Mouse (Mus musculus) midbrain, postnatal 0 days (tissue): ENCODE data around the gene Atp8b5. TPM values are rescaled to one million over a fixed set of nuclear protein-coding genes. Genes with fewer than 3 reads are reported as not detected.

Experiments
- ATAC-seq: fragments of 200-750 bp; cut with Nextera tagmentation; 2 replicates; pipeline ENCODE4 v1.8.0; 2017; ENCODE audit warnings: moderate number of reproducible peaks, mild to moderate bottlenecking, moderate TSS enrichment, moderate library complexity; ENCODE audit not compliant: low FRiP score
- DNase-seq: peaks from one replicate; pipeline ENCODE4 v3.0.0-alpha.2; 2015; ENCODE audit warnings: low spot score
- H3K27ac ChIP-seq: fragments of 300-500 bp; sonication (generic); 2 replicates; pipeline ENCODE4 v1.5.1; 2014; ENCODE audit warnings: low read depth, mild to moderate bottlenecking, low read length, mixed read lengths
- H3K27me3 ChIP-seq: fragments of 300-500 bp; sonication (generic); 2 replicates; pipeline ENCODE4 v1.6.1; 2014; ENCODE audit warnings: low read length, control low read depth, mixed read lengths; ENCODE audit not compliant: insufficient read depth
- H3K36me3 ChIP-seq: fragments of 300-500 bp; sonication (generic); 2 replicates; pipeline ENCODE4 v1.6.1; 2014; ENCODE audit warnings: low read length, control low read depth, mixed read lengths; ENCODE audit not compliant: insufficient read depth
- H3K4me1 ChIP-seq: fragments of 300-500 bp; sonication (generic); 2 replicates; pipeline ENCODE4 v1.6.1; 2014; ENCODE audit warnings: mild to moderate bottlenecking, control low read depth, antibody characterized with exemption, low read length, mixed read lengths; ENCODE audit not compliant: insufficient read depth
- H3K4me2 ChIP-seq: fragments of 300-500 bp; sonication (generic); 2 replicates; pipeline ENCODE4 v1.6.1; 2014; ENCODE audit warnings: low read depth, mild to moderate bottlenecking, low read length, mixed read lengths; ENCODE audit not compliant: poor library complexity, severe bottlenecking
- H3K4me3 ChIP-seq: fragments of 300-500 bp; sonication (generic); 2 replicates; pipeline ENCODE4 v1.5.1; 2014; ENCODE audit warnings: low read depth, mild to moderate bottlenecking, low read length, moderate library complexity
- H3K9ac ChIP-seq: fragments of 300-500 bp; sonication (generic); replicated peaks from 2 replicates; pipeline ENCODE4 v1.6.1; 2014; ENCODE audit warnings: mild to moderate bottlenecking, low read length, moderate library complexity, mixed read lengths; ENCODE audit not compliant: poor library complexity, severe bottlenecking
- H3K9me3 ChIP-seq: fragments of 300-500 bp; sonication (generic); 2 replicates; pipeline ENCODE4 v1.6.1; 2016; ENCODE audit warnings: low read length, control low read depth
- CTCF ChIP-seq: IDR thresholded peaks from 2 replicates; pipeline ENCODE4 v1.5.1; 2016; ENCODE audit warnings: antibody characterized with exemption, mild to moderate bottlenecking
- WGBS: fragments of 180-500 bp; shearing (Covaris S2); extraction: QIAGEN DNeasy Blood & Tissue Kit; methylation state at CpG from one replicate; pipeline ENCODE4 v1.1.7; 2014; 5-methylcytosine and 5-hydroxymethylcytosine counted together
- polyA plus RNA-seq: library from polyadenylated mRNA; unstranded; fragments of >200 nt; fragmentation: Nextera tagmentation; extraction: Ambion mirVana; gene quantifications from 2 replicates; pipeline ENCODE4 v1.2.1, GENCODE M21; 2015
- total RNA-seq: library from RNA; depleted of rRNA; stranded (reverse); fragments of >200 nt; gene quantifications from 2 replicates; pipeline ENCODE4 v1.2.3, GENCODE M21; 2014

Gene Atp8b5
- total and polyA plus RNA-seq, 2 experiments from 2014 or later = 0.44 to 0.54 TPM

- H3K9ac ChIP-seq = no peak overlapping the region
- no peaks in the 10 kb centered on the region for H3K9me3 ChIP-seq
- no peak overlapping the region for H3K27ac ChIP-seq
- H3K4me1 ChIP-seq = peaks cover 19% of the 10 kb centered on the region; the same call in 1 of the 2 replicates
- H3K27me3 ChIP-seq = no peaks in the 10 kb centered on the region
- no peak overlapping the region for H3K4me2 ChIP-seq
- no peak overlapping the region for H3K4me3 ChIP-seq
- no peak for ATAC-seq
- no peak for TF ChIP-seq CTCF
- H3K36me3 ChIP-seq = 0 out of 2 replicates have a peak, but pooled peaks cover 7% of the 10 kb centered on the region
- WGBS = 82% methylated on average over 10 of the region's 10 CpGs
- no peak for DNase-seq
Measured at GRCm38 (mm10) chr4:43401486-43401885, 134.5 kb downstream of the Atp8b5 start.

GRCm38 (mm10) chr4:43402212-43402611 lies 135.3 kb downstream of the Atp8b5 start:
- H3K4me2 ChIP-seq = no peak overlapping the region
- WGBS = 84% methylated on average over 9 of the region's 9 CpGs
- H3K9ac ChIP-seq = no peak overlapping the region
- 0 out of 2 replicates have a peak, but pooled peaks cover 7% of the 10 kb centered on the region for H3K36me3 ChIP-seq
- H3K27me3 ChIP-seq = no peaks in the 10 kb centered on the region
- DNase-seq = no peak
- H3K9me3 ChIP-seq = no peaks in the 10 kb centered on the region
- no peak overlapping the region for H3K4me3 ChIP-seq
- H3K4me1 ChIP-seq = peaks cover 21% of the 10 kb centered on the region; the same call in 1 of the 2 replicates
- no peak for ATAC-seq
- H3K27ac ChIP-seq = no peak overlapping the region
- no peak for TF ChIP-seq CTCF

- no peak for TF ChIP-seq CTCF
- no peak overlapping the region for H3K4me3 ChIP-seq
- H3K4me2 ChIP-seq = no peak overlapping the region
- WGBS = 92% methylated on average over 10 of the region's 10 CpGs
- H3K4me1 ChIP-seq = peaks cover 29% of the 10 kb centered on the region
- no peaks in the 10 kb centered on the region for H3K9me3 ChIP-seq
- no peaks in the 10 kb centered on the region for H3K27me3 ChIP-seq
- 0 out of 2 replicates have a peak, but pooled peaks cover 7% of the 10 kb centered on the region for H3K36me3 ChIP-seq
- DNase-seq = no peak
- H3K9ac ChIP-seq = no peak overlapping the region
- no peak overlapping the region for H3K27ac ChIP-seq
- ATAC-seq = no peak
Measured at GRCm38 (mm10) chr4:43404697-43405096, 137.7 kb downstream of the Atp8b5 start.

DNA sequence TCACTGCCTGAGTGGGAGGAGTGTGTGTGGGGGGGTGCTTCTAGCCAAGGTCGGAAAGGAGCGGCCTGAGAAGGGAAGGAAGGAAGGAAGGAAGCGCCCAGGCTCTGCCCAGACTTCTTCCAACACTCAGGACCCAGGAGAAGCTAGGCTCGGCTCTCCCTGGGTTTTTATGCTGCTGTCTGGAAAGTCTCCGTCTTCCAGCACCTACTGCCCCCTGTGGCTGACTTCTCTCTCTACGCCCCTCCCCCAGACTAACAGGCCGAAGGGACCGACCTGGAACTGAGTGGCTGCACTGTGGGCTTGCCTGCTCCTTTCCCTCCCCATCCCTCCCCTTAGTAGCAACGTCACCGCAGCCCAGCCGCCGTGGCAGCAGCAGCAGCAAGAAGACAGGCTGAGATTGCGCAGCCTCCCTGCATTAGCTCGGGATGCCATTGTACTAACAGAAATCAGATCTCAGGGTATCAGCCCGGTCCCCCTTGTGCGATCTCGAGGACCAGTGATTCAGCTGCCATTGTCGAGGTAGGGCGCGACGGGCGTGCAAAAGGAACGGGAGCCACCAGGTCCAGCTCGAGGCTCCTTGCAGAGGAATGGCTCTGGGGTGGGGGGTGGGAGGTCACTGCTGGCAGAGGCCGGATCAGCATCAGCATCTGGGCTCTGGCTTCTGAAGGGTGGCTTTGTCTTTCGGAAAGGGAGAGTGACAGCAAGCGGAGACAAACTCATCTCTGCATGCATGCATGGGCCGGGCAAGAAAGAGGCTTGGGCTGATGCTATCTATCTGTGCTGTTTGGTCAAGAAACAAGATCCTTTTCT lies 139.4 kb downstream of the Atp8b5 start:
- H3K9ac ChIP-seq = peak overlapping the region; percentile 95
- ATAC-seq = peak; percentile 96
- peak overlapping the region; percentile 72 for H3K4me2 ChIP-seq
- H3K36me3 ChIP-seq = 0 out of 2 replicates have a peak, but pooled peaks cover 7% of the 10 kb centered on the region
- peak overlapping the region; percentile 99 for H3K27ac ChIP-seq
- no peaks in the 10 kb centered on the region for H3K9me3 ChIP-seq
- TF ChIP-seq CTCF = peak; percentile 83
- no peaks in the 10 kb centered on the region for H3K27me3 ChIP-seq
- H3K4me1 ChIP-seq = peaks cover 26% of the 10 kb centered on the region
- under 1% methylated on average over 27 of the region's 28 CpGs for WGBS
- peak; percentile 96 for DNase-seq
- peak overlapping the region; percentile 64 for H3K4me3 ChIP-seq

GRCm38 (mm10) chr4:43407071-43407920 lies 140.3 kb downstream of the Atp8b5 start:
- H3K9ac ChIP-seq = peak overlapping the region; percentile 95
- WGBS = 49% methylated on average over 12 of the region's 12 CpGs
- H3K9me3 ChIP-seq = no peaks in the 10 kb centered on the region
- no peaks in the 10 kb centered on the region for H3K27me3 ChIP-seq
- H3K27ac ChIP-seq = peak overlapping the region; percentile 99
- peak overlapping the region; percentile 72 for H3K4me2 ChIP-seq
- peak; percentile 75 for DNase-seq
- H3K4me3 ChIP-seq = peak overlapping the region; percentile 64
- H3K36me3 ChIP-seq = 0 out of 2 replicates have a peak, but pooled peaks cover 7% of the 10 kb centered on the region
- H3K4me1 ChIP-seq = peaks cover 25% of the 10 kb centered on the region
- TF ChIP-seq CTCF = no peak
- ATAC-seq = peak; percentile 68
